Mouse (Mus musculus) thymus, adult 2 months (tissue): ENCODE data around the gene Herc2.

Source experiments
- CTCF ChIP-seq: fragments of 200-500 bp; IDR thresholded peaks from 2 replicates; pipeline ENCODE4 v1.5.1; 2012; ENCODE audit warnings: mild to moderate bottlenecking, control low read depth, low read length, moderate library complexity, borderline replicate concordance; ENCODE audit not compliant: control insufficient read depth, poor library complexity, insufficient read depth; ENCODE audit errors: extremely low read depth
- POLR2A ChIP-seq: fragments of 200-500 bp; IDR thresholded peaks from 2 replicates; pipeline ENCODE4 v1.6.1; 2012; ENCODE audit warnings: mild to moderate bottlenecking, low read length, control low read depth, moderate library complexity; ENCODE audit not compliant: control insufficient read depth, poor library complexity, insufficient read depth; ENCODE audit errors: extremely low read depth

GRCm38 (mm10) chr7:56239543-56239942 is 189.5 kb downstream of the Herc2 start, which contains the start of gene Oca2:
- TF ChIP-seq POLR2A (no peak), CTCF (no peak)
